Mouse (Mus musculus) CH12.LX (cell line): ENCODE results near the gene Dact3. TPM values are rescaled to one million over a fixed set of nuclear protein-coding genes. Genes with fewer than 3 reads are reported as not detected.

Source experiments
- DNase-seq: peaks from one replicate; pipeline ENCODE4 v3.0.0-alpha.2; 2013; ENCODE audit errors: extremely low read depth
- H3K27ac ChIP-seq: 2 replicates; pipeline ENCODE4 v1.5.1; 2012; ENCODE audit warnings: low read depth, mild to moderate bottlenecking, control low read depth, moderate library complexity; ENCODE audit not compliant: insufficient read depth
- H3K27me3 ChIP-seq: replicated peaks from 2 replicates; pipeline ENCODE3; 2012; ENCODE audit warnings: inconsistent platforms
- H3K36me3 ChIP-seq, 2 experiments: replicated peaks in 1 of 2; 2 replicates each; pipeline versions ENCODE3 to v1.6.1; 2012; ENCODE audit warnings: inconsistent platforms in 1 of 2, low read length in 1 of 2, mild to moderate bottlenecking in 1 of 2, mixed read lengths in 1 of 2, moderate library complexity in 1 of 2; ENCODE audit not compliant: control insufficient read depth in 1 of 2, insufficient read depth in 1 of 2
- H3K4me1 ChIP-seq, 2 experiments: 2 replicates each; pipeline ENCODE4 v1.6.1; 2012; ENCODE audit warnings: inconsistent platforms in 1 of 2, moderate library complexity in 1 of 2; ENCODE audit not compliant: insufficient read depth in 2 of 2, control insufficient read depth in 1 of 2
- H3K4me2 ChIP-seq: 2 replicates; pipeline ENCODE4 v1.6.1; 2012; ENCODE audit warnings: low read depth, mild to moderate bottlenecking, control low read depth; ENCODE audit not compliant: poor library complexity, insufficient read depth, severe bottlenecking
- H3K4me3 ChIP-seq, 3 experiments: fragments of 150-350 bp in 1 of 3; sonication (generic) in 1 of 3; replicated peaks in 1 of 3; 2 replicates each; pipeline versions ENCODE3 to v1.5.1; 2011 to 2012; ENCODE audit warnings: low read depth in 2 of 3, low read length in 2 of 3, mild to moderate bottlenecking in 2 of 3, moderate library complexity in 2 of 3, control low read depth in 1 of 3, improper control_type of control experiment in 1 of 3, inconsistent platforms in 1 of 3, mixed read lengths in 1 of 3; ENCODE audit not compliant: poor library complexity in 1 of 3
- H3K79me2 ChIP-seq: replicated peaks from 2 replicates; pipeline ENCODE4 v1.6.1; 2012; ENCODE audit warnings: mild to moderate bottlenecking, moderate library complexity; ENCODE audit not compliant: control insufficient read depth, poor library complexity, insufficient read depth, severe bottlenecking; ENCODE audit errors: extremely low read depth
- H3K9ac ChIP-seq: 2 replicates; pipeline ENCODE4 v1.6.1; 2012; ENCODE audit warnings: low read depth, mild to moderate bottlenecking, control low read depth, moderate library complexity; ENCODE audit not compliant: insufficient read depth
- H3K9me3 ChIP-seq: replicated peaks from 2 replicates; pipeline ENCODE3; 2012; ENCODE audit warnings: low read length, inconsistent platforms, mixed read lengths
- CHD1 ChIP-seq: IDR thresholded peaks from 2 replicates; pipeline ENCODE4 v1.6.1; 2012; ENCODE audit warnings: low read depth, low read length, improper control_type of control experiment, inconsistent platforms
- CHD2 ChIP-seq: IDR thresholded peaks from 2 replicates; pipeline ENCODE4 v1.6.1; 2011; ENCODE audit warnings: low read length, improper control_type of control experiment
- CTCF ChIP-seq, 2 experiments: IDR thresholded peaks in 1 of 2; conservative IDR thresholded peaks in 1 of 2; 2 replicates each; pipeline ENCODE4 v1.5.1; 2011 to 2012; ENCODE audit warnings: low read depth in 2 of 2, low read length in 2 of 2, improper control_type of control experiment in 1 of 2, inconsistent platforms in 1 of 2, mild to moderate bottlenecking in 1 of 2, moderate library complexity in 1 of 2
- E2F4 ChIP-seq: IDR thresholded peaks from 2 replicates; pipeline ENCODE4 v1.6.1; 2011; ENCODE audit warnings: low read depth, low read length, improper control_type of control experiment; ENCODE audit not compliant: insufficient replicate concordance
- ELF1 ChIP-seq: IDR thresholded peaks from 2 replicates; pipeline ENCODE4 v1.6.1; 2014; ENCODE audit warnings: low read depth, mild to moderate bottlenecking, inconsistent platforms, low read length, improper control_type of control experiment
- GABPA ChIP-seq: IDR thresholded peaks from 2 replicates; pipeline ENCODE4 v1.6.1; 2012; ENCODE audit warnings: low read depth, low read length, improper control_type of control experiment, inconsistent platforms; ENCODE audit not compliant: insufficient replicate concordance
- IRF4 ChIP-seq: IDR thresholded peaks from 2 replicates; pipeline ENCODE4 v1.6.1; 2014; ENCODE audit warnings: low read depth, mild to moderate bottlenecking, inconsistent platforms, low read length, improper control_type of control experiment
- KAT2A ChIP-seq: IDR thresholded peaks from 2 replicates; pipeline ENCODE4 v1.6.1; 2012; ENCODE audit warnings: low read length, improper control_type of control experiment, inconsistent platforms; ENCODE audit not compliant: insufficient replicate concordance
- MAFK ChIP-seq: IDR thresholded peaks from 2 replicates; pipeline ENCODE4 v1.6.1; 2011; ENCODE audit warnings: low read length, improper control_type of control experiment; ENCODE audit not compliant: insufficient replicate concordance
- MEF2A ChIP-seq: IDR thresholded peaks from 2 replicates; pipeline ENCODE4 v1.6.1; 2014; ENCODE audit warnings: low read depth, mild to moderate bottlenecking, inconsistent platforms, low read length, improper control_type of control experiment, borderline replicate concordance
- MXI1 ChIP-seq: IDR thresholded peaks from 2 replicates; pipeline ENCODE4 v1.6.1; 2011; ENCODE audit warnings: mild to moderate bottlenecking, low read depth, low read length, improper control_type of control experiment
- NELFE ChIP-seq: IDR thresholded peaks from 2 replicates; pipeline ENCODE4 v1.6.1; 2011; ENCODE audit warnings: low read depth, low read length, improper control_type of control experiment
- PAX5 ChIP-seq: IDR thresholded peaks from 2 replicates; pipeline ENCODE4 v1.6.1; 2012; ENCODE audit warnings: low read length, inconsistent platforms, mixed read lengths
- POLR2A ChIP-seq: IDR thresholded peaks from 2 replicates; pipeline ENCODE4 v1.6.1; 2011; ENCODE audit warnings: low read depth, mild to moderate bottlenecking, improper control_type of control experiment, low read length
- RAD21 ChIP-seq: IDR thresholded peaks from 2 replicates; pipeline ENCODE4 v1.6.1; 2011; ENCODE audit warnings: low read depth, mild to moderate bottlenecking, low read length, improper control_type of control experiment, moderate library complexity
- SIN3A ChIP-seq: IDR thresholded peaks from 2 replicates; pipeline ENCODE4 v1.6.1; 2012; ENCODE audit warnings: low read length, improper control_type of control experiment, inconsistent platforms
- SMC3 ChIP-seq: IDR thresholded peaks from 2 replicates; pipeline ENCODE4 v1.6.1; 2011; ENCODE audit warnings: low read depth, low read length, improper control_type of control experiment
- UBTF ChIP-seq: IDR thresholded peaks from 2 replicates; pipeline ENCODE4 v1.6.1; 2012; ENCODE audit warnings: low read depth, mild to moderate bottlenecking, inconsistent platforms, low read length, improper control_type of control experiment, moderate library complexity
- USF1 ChIP-seq: IDR thresholded peaks from 2 replicates; pipeline ENCODE4 v1.6.1; 2014; ENCODE audit warnings: low read depth, mild to moderate bottlenecking, inconsistent platforms, low read length, improper control_type of control experiment
- USF2 ChIP-seq: conservative IDR thresholded peaks from 2 replicates; pipeline ENCODE4 v1.6.1; 2011; ENCODE audit warnings: low read depth, low read length, improper control_type of control experiment
- ZC3H11A ChIP-seq: IDR thresholded peaks from 2 replicates; pipeline ENCODE4 v1.6.1; 2012; ENCODE audit warnings: low read depth, mild to moderate bottlenecking, inconsistent platforms, low read length, improper control_type of control experiment
- ZMIZ1 ChIP-seq: IDR thresholded peaks from 2 replicates; pipeline ENCODE4 v1.6.1; 2012; ENCODE audit warnings: low read depth, mild to moderate bottlenecking, inconsistent platforms, low read length, improper control_type of control experiment
- dilution Hi-C: fragments of 300-500 bp; cut with MboI; formaldehyde crosslinking; loops from 2 replicates; pipeline ENCODE4 v1.14.3; 2020; ENCODE audit warnings: low sequenced_read_pairs; ENCODE audit not compliant: extremely low pct_unique_long_range_greater_than_20kb, extremely low pct_ligation_motif_present
- in situ Hi-C: fragments of 300-500 bp; cut with MboI; formaldehyde crosslinking; loops from 3 replicates; pipeline ENCODE4 v1.14.3; 2019; ENCODE audit warnings: low sequenced_read_pairs, low pct_ligation_motif_present, low pct_unique_long_range_greater_than_20kb, mixed read lengths
- polyA plus RNA-seq: library from polyadenylated mRNA; unstranded; fragments of >175 nt; gene quantifications from 2 replicates; pipeline ENCODE4 v1.2.1, GENCODE M21; 2012; ENCODE audit warnings: low read depth; ENCODE audit not compliant: insufficient read length
- total RNA-seq, 2 experiments: library from RNA; depleted of rRNA; stranded (reverse); fragments of 300-350 nt in 1 of 2; fragments of >200 nt in 1 of 2; gene quantifications; 2 replicates each; pipeline ENCODE4 v1.2.3; 2012 to 2014

Dact3 gene
- total and polyA plus RNA-seq, 3 experiments, result 3.5 to 12.0 (median 5.1) TPM

DNA sequence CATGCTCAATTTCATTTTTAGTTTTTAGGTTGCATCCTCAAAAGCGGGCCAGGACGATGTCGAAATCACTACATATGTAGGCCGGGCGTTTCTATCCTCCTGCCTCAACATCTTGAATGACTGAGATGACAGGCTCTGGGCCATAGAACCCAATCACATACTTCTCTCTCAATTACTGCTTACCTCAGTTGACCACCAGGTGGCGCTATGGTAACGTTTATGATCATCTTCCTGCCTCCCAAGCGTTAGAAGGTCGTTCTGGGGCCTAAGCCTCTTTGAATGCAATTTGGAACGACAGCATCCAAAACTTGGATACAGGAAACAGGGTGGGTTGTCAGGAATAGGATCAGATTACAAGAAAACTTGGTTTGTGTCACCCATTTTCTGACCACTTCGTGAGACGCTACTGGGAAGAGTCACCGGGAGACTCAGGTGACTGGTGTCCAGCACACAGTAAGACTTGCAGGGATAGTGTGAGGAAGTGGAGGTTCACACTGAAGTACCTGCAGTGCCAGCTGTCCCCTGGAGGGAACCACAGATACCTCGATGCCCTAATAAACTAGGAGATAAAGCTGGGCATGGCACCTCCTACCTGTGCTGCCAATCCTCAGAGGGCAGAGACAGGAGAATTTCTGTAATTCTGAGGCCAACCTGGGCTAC is 57.0 kb downstream of the Dact3 start:
- H3K27me3 ChIP-seq, result no peaks in the 10 kb centered on the region
- TF ChIP-seq CTCF (conservative IDR thresholded peaks at IDR 0.05 in 1 of 2, IDR thresholded peaks at IDR 0.05 in 1 of 2; ENCODE audit: low read depth in 2 of 2, low read length in 2 of 2) (peak; percentile 83 to 96), E2F4 (no peak), MAFK (no peak), UBTF (no peak), ZMIZ1 (no peak), ELF1 (peak; percentile 8; the same call in 1 of the 2 replicates), RAD21 (peak; percentile 85), KAT2A (no peak), SIN3A (no peak), POLR2A (no peak), CHD2 (no peak), CHD1 (no peak), MEF2A (no peak), PAX5 (no peak), MXI1 (no peak), ZC3H11A (peak; percentile 36; the same call in 1 of the 2 replicates), NELFE (no peak; the same call in 1 of the 2 replicates), GABPA (no peak), SMC3 (peak; percentile 90), USF1 (no peak), USF2 (no peak), IRF4 (no peak; the same call in 1 of the 2 replicates)
- no peak overlapping the region for H3K27ac ChIP-seq
- no peaks in the 10 kb centered on the region for H3K79me2 ChIP-seq
- H3K4me1 ChIP-seq, result peaks cover 5 to 17% of the 10 kb centered on the region in 2 experiments; a peak in 3 of 4 replicates
- dilution Hi-C loops (no loop called here), in situ Hi-C loops (no loop called here)
- H3K4me2 ChIP-seq, result no peak overlapping the region
- no peak overlapping the region for H3K4me3 ChIP-seq
- no peaks in the 10 kb centered on the region for H3K9me3 ChIP-seq
- no peaks in the 10 kb centered on the region for H3K36me3 ChIP-seq
- no peak overlapping the region for H3K9ac ChIP-seq
- DNase-seq, result peak; percentile 93
